Mouse (Mus musculus): ENCODE measurements at regions not wholly inside any gene's neighbourhood (a gene's known extent, or its start where the extent isn't known, plus 50 kb on each side); places are given as distances from the start of the nearest gene placed in this dataset.

GRCm38 (mm10) chr2:72541246-72541645 is 65.3 kb downstream of the Cdca7 start:
- TF ChIP-seq MAFK (IDR thresholded peaks at IDR 0.05; ENCODE audit: insufficient read depth, low read depth, low read length) (no peak), ZNF384 (IDR thresholded peaks at IDR 0.05; ENCODE audit: low read depth, low read length) (no peak), ZC3H11A (IDR thresholded peaks at IDR 0.05; ENCODE audit: borderline replicate concordance, low read depth, low read length) (no peak)
